Mouse (Mus musculus) ovary, adult 18-20 months (tissue): ENCODE results near the gene Pbrm1.

Experiments used
- DNase-seq: peaks from one replicate; pipeline ENCODE4 v3.0.0; 2022; ENCODE audit warnings: low spot score, mixed read lengths

The Pbrm1 gene

DNA sequence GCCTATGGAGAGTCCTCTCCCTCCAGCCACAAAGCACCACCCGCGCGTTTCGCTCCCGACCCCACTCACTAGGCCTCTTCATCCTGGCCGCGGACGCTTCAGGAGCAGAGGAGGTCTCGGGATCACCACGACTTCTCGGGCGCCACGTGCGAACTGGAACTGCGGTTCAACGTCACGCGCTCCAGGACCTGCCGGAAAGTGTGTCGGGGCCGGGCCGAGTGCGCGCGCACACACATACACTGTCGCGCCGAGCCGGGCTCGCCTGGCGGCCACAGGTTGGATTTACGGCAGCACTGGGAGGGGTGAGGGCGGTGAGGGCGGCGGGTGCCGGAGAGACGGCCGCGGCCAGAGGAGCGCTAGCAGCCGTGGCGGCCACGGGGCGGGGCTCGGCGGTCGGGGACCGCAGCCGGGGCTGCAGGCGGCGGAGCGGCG is at the start of gene Pbrm1, which contains the start of gene Gnl3:
TSS of gene Pbrm1 (plus strand) at position 279 of the 432 bp plus-strand sequence.
TSS of gene Gnl3 (minus strand) at position 293 of the 432 bp plus-strand sequence.
- peak; percentile 94 for DNase-seq

DNA sequence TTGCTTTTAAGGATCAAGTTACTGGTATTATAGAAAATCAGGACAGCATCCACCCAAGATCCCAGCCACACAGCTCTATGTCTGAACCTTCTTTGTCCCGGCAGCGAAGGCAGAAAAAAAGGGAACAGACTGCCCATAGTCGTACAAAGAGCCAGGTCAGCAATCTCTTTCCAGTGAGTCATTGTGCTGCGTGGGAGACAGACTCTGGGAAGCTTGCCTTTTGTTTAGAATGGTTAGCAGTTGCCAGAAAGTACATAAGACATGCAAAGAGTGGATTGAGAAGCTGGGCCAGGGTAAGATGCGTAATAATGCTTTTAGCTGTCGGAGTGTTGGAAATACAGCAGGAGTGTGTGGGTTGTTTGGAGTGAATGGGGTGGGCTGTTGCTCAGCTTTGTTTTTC is 44.7 kb upstream of the Pbrm1 start:
- peak; percentile 58 for DNase-seq

DNA sequence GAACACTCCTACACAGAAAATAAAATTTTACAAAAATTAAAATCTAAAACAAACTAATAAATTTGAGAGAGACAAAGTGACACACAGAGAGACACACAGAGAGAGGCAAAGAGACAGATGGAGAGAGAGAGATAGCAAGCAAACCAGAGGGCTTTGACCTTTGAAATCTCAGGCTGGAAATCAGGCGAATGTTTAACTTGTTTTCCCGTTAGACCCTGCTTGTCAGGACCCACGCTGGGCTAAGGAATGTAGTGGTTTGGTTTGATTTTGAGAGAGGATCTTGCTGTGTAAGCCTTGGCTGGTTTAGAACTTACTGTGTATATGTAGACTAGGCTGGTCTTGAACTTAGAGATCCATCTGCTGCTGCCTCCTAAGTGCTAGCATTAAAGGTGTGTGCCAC is 42.7 kb upstream of the Pbrm1 start:
- no peak for DNase-seq

DNA sequence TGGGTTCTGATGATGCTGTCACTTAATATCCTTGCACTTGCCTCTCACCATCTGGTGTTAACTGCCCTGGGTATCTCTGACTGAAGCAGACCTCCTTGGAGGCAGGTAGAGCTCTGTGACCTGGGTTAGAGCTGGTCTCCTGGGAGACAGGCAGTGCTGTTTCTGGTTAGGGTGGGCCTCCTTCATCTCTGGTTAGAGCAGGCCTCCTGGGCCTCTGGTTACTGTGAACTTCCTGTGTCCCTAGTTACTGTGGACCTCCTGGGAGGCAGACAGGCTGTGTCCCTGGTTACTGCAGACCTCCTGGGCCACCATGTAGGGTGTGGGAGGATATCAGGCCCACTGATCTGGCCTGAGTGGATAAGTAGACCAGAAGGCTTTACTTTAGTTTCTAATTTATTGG is 22.5 kb upstream of the Pbrm1 start:
- no peak for DNase-seq

DNA sequence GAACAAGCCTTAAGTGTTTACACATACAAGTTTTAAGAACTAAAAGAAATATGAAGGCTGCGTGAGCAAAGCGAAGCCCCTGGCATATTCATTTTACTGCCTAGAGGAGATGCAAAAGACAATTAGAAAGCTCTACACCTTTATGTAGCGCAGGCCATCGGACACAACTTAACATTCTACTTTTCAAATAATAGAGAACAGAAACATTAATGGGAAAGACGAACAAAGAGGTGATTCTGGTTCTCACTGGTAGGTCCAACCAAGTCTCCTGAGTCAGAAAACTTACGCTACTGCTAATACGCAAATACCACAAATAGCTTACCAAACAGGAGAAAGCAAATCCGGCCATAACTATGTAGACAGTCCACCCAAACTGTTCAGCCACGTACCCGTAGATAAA is 18.6 kb upstream of the Pbrm1 start:
- DNase-seq: no peak

DNA sequence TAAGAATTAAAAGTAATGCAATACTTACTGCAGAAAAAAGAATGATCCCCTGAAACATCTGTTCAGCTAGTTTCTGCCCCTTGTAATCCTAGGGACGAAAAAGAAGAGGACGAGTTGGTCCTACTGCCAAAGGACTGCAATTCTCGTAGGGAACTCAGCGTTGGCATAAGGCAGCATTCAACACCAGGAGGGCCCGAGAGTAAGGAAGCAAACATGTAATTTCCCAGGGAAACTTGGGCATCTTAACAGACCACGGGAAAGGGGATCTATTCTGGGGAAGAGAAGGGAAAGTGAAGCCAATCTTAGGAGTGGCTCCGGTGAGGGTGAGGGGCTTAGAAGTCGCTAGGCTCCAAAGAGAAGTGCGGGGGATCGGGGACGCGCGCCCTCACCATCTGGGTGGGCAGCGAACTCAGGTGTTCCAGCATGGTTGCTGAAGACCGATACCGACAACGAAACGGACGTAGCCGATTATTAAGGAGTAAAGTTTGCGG is 18.1 kb upstream of the Pbrm1 start:
- no peak for DNase-seq

DNA sequence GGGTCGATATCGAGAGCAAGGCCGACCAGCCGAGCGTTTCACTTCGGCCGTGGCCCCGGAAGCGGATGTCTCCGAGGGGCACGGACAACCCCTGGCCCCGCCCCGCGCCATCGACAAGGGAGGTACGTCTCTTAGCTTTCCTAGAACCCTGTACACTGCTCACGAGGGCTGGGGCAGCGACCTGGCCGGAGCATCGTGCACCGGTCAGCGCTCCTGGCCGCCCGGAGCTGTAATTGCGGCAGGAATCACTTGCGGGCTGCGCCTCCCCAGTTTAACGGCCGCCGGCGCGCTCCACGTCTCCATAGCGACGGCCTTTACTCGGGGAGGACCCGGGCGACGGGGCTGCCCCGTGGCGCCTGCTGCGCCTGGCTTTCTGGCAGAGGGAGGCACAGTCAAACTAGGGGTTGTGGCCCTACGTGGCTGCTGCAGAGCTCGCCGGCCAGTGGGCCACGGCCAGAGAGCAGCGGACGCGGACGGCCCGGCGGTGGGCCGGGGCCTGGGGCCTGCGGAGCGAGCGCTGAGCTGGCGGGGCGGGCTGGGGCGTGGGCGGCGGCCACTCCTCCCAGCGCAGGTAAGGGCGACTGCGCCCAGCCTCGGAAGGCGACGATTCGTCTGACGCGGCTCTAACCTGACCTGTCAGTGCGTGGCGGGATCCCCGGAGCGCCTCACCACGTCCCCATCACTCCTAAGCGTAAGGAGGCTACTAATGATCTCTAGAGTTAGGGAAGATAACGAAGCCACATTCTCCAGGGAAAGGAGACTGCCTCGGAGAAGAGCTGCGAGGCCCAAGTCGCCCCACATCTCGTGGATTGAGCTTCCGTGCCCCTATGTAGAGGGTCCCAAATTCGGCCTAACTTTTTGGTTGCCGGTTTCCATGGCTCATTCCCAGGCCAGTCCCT is 17.4 kb upstream of the Pbrm1 start, which contains the start of the genes Glt8d1 and Spcs1:
TSS of gene Glt8d1 (plus strand) at position 94 of the 899 bp plus-strand sequence.
TSS of gene Spcs1 (minus strand) at position 366 of the 899 bp plus-strand sequence.
- peak; percentile 70 for DNase-seq

DNA sequence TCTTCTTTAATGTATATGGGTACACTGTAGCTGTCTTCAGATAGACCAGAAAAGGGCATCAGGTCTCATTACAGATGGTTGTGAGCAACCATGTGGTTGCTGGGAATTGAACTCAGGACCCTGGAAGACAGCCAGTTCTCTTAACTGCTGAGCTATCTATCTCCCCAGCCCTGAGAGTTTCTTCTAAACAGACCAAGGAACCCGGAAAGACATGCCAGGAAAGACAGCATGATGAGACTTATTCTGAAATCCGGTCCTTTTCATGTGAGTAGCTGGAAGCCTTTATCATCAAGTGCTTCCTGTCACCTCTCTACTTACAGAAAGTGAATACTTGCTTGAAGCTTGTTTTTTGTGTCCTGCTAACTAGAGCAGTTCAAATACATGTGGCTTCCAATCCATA is 14.4 kb upstream of the Pbrm1 start:
- no peak for DNase-seq

DNA sequence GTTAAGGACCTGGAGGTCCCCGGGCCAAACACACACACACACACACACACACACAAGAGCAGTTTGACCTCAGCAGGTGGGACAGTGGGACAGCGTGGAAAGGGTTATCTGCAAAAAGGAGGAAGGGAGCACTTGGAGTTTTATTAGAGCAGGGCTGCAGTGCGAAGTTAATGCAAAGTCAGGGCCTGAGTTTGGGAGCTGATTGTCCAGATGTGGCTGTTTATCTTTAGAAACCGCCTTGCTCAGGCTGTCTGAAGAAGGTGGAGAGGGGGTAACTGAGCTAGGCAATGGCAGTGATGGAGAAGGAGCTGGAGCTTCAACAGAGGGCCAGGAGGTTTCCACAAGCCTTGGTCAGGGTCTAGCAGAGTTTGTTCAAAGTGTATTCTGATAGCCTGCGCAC is 12.2 kb upstream of the Pbrm1 start:
- DNase-seq: no peak

DNA sequence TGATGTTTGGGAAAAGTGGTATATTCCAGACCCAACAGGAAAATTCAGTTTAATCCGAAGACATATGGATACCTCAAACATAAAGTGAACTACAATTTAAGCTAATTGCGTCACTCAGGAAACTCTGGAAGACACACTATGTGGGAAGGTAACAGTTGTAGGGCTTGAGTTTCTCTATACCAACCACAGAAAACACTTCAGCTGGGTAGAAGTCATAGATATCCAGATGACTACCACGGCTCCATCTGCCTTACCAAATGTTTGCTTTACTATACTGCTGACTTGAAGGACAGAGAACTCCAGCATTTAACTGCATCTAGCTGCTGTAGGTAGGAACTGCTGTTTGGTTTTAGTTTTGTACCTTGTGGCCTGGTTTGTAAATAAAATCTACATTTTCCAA is 7.3 kb upstream of the Pbrm1 start:
- DNase-seq: no peak

DNA sequence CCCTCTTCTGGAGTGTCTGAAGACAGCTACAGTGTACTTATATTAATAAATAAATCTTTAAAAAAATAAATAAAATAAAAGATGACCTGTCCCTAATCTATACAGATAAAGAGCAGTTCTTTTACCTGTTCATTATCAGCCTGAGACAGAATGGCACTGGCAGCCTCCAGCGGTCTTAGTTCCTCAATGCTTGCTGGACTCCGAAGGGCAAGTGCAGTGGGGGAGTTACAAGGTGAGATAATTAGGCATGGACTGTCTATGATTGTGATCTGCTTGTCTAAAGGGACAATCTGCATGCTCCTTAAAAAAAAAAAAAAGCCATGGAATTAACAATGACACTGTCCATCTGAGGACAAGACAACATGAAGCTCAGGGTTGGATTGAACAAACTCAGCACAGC is 5.0 kb upstream of the Pbrm1 start:
- no peak for DNase-seq

DNA sequence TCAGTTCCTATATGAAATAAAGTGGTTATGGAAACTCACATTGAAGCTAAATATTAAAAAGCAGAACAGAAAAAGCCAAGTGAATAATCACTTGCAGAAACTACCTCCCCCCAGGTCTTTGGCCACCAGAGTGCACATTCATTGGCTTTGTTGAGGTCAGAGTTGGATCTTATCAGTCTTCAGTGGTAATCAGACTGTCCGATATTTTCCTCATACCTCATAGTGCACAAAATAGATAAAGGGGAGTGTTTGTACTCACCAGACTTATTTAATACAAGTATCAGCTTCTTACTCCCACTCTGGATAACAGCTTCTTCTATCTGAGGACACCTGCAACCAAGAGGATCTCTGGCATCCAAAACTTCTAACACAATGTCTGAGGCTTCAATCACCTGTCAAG is 2.9 kb upstream of the Pbrm1 start:
- no peak for DNase-seq

DNA sequence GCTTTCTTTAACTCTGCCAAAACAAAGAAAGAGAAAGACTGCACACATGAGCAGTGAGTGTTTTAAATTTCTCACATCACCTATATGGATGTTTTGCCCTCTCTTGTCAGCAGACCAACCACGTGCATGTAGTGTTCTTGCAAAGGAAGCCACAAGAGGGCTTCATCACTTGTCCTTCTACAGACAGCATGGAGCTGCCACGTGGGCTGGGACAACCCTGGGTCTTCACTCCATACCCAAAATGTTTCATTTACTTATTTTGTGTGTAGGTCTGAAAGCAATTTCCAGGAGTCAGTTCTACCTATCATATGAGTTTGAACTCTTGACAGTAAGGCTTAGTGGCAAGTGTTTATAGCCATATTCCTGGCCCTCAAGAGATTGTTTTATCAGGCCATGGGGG is 1.1 kb upstream of the Pbrm1 start:
- DNase-seq: no peak

DNA sequence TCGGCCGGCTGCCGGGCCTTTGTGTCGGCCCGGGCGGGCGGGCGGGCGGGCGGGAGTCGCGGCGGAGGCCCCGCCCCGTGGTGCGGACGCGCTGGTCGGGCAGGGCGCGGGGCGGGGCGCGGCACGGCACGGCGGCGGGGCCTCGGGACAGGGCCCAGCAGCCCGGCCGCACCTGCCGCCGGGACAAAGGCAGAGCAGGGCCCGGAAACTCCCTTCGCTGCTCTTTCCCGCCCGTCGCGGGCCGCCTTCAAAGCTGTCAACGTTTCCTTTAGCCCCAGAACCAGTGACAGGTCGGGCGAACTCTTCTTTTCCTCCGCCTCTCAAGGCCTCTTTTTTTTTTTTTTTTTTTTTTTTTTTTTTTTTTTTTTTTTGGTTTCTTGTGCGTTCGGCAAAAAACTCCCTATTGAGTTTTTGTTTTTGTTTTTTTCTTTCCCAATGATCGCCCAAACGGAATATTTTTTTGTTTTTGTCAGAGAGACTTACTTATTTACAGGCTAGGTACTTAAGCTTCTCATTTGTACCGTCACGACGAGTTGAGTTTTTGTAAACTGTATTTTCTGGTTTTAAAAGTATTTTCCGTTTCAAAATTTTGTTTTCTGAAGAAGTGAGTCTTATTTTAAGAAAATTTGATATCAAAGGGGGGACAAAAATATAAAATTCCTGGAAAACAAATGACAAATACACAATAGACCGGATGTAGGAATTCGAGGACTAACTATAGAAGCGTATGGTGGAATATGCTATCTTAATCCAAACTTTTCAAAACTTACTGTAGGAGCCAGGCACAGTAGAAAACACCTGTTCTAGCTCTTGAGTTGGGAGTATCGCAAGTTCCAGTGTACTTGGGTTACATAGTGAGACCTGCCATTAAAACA is 630 bp downstream of the Pbrm1 start:
- DNase-seq: peak; percentile 68

DNA sequence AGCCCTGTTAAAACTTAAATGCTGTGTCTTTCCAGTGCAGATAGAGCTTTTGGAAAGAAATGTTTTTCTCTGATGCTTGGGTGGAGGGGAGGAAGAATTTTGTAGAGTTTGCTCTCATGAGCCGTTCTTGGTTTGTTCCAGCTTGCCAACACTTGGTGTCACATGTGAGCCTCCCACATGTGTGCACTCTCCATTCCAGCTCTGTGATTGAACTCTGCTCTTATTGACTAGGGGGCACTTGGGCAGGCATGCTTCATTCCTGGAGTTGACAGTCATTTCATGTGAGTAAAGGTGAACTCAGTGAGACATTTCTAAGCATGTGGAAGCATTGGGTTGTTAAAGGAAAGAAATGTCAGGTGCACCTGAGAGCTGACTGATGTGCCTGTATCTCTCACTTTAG is 3.6 kb downstream of the Pbrm1 start:
- DNase-seq: no peak

DNA sequence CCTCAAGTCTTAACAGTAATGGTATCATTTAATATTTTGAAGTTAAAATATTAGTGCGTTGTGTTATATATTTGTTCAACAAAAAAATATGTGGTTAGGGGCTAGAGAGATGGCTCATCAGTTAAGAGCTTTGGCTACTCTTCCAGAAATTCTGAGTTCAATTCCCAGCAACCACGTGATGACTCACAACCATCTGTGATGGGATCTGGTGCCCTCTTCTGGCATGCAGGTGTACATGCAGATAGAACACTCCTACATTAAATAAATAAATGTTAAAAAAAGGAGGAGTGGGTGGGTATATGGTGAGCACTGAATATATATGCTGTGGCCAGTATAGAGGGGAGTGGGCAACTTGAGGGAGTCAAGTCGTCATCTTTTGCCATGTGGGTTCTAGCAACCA is 6.8 kb downstream of the Pbrm1 start:
- DNase-seq: no peak

DNA sequence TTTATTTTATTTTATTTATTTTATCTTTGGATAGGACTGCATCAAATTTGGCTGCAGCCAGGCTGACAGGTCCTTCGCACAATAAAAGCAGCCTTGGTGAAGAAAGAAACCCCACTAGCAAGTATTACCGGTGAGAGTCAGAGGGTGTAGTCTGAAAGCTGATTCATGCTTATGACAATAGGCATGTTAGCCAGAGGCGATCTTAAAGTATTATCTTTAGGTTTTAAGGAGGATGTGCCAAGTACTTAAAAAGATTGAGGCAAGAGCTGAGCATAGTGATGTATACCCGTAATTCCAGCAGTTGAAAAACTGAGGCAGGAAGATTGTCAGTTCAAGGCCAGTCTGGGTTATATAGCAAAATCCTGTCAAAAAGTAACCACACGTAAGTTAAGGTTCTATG is 26.4 kb downstream of the Pbrm1 start:
- no peak for DNase-seq

DNA sequence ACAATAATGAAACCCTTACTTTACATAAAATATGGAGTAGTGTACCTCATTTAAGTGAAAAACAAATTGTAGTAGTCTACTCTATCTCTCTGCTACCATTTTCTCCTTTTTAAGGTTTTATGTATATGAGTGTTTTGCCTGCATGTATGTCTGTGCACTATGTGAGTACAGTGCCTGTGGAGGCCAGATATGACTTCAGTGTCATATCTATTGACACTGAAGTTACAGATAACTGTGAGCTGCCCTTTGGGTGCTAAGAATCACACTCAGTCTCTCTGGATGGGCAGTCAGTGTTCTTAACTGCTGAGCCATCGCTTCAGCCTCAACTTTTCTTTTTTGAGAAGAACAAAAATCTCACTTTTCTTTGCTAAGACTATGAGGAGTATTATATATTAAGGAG is 26.9 kb downstream of the Pbrm1 start:
- no peak for DNase-seq

DNA sequence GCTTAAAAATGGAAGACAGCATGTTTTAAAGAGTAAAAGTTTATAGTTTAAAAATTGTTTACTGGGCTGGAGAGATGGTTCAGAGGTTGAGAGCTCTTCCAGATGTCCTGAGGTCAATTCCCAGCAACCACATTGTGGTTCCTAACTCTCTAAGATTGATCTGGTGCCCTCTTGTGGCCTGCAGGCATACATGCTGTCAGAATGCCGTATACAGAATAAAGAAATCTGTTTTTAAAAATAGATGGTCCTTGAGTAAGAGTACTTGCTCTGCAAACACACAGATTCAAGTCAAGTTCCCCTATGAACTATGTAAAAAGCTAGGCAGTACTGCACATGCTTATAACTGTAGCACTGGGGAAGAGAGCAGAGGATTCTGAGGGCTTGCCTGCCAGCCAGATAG is 43.3 kb downstream of the Pbrm1 start:
- no peak for DNase-seq

DNA sequence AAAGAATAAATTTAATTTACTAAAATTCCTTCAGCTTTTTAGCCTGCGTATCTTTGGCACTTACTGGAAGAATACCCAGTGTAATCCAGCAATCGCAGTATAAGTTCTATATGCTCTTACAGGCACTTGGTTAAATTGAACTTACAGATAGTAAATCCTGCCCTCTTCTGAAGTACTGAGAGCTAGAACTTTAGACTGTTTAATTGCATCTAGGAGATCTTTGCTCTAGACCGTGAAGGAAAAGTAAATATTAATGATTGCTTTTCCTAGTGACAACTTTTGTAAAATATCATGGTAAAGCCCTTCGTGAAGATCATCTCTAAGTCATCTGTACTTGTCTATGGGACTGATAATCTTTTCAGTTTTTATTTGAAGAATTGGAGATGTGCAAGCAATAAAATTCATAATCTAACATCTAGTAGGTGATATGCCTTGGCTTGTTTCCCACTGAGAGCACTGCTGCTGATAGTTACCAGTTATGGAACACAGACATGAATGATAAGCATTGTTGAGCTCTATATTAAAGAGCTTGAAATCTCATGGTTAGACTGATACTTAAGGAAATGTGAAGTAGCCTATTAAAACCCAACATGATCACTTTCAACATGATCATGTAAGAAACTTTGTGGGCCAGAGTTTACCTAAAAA is 50.3 kb downstream of the Pbrm1 start:
- no peak for DNase-seq

DNA sequence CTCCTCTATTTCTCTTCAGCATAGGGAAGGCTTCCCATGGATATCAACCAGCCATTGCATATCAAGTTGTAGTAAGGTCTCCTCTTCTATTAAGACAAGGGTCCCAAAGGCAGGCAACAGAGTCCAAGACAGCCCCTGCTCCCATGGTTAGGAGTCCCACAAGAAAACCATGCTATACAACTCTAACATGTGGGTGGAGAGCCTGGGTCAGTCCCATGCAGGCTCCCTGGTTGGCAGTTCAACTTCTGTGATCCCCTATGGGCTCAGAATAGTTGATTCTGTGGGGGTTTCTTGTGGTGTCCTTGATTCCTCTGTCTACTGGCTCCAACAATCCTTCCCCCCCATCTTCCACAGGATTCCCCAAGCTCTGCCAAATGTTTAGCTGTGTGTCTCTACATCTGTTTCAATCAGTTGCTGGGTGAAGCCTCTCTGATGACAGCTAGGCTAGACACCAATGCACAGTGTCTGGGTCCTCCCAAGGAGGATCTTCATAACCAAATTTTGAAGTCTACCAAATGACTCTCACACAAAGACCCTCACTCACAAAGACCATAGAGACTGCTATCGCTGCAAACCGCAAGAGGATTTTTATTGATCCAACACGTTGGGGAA is 59.8 kb downstream of the Pbrm1 start:
- no peak for DNase-seq
